Mouse (Mus musculus): ENCODE measurements at regions not wholly inside any gene's neighbourhood (a gene's known extent, or its start where the extent isn't known, plus 50 kb on each side); places are given as distances from the start of the nearest gene placed in this dataset.
A peak's percentile ranks its signal among the peaks of the same experiment; 100 is the strongest.

- DNase-seq = peak; percentile 17 to 26
These were observed 645.5 kb downstream of the Nedd1 start for GRCm38 (mm10) chr10:92076754-92077153.

GRCm38 (mm10) chr10:92075469-92075868, 646.8 kb downstream of the Nedd1 start:
- DNase-seq = peak; percentile 19 to 27

GRCm38 (mm10) chr10:92074698-92075394, 647.4 kb downstream of the Nedd1 start:
- peak; percentile 13 to 30 for DNase-seq

GRCm38 (mm10) chr10:92073873-92074390, 648.3 kb downstream of the Nedd1 start:
- no peak for DNase-seq

GRCm38 (mm10) chr10:92044783-92045182, 677.4 kb downstream of the Nedd1 start:
- DNase-seq = peak; percentile 40 to 64

GRCm38 (mm10) chr10:92036176-92036575, 686.0 kb downstream of the Nedd1 start:
- DNase-seq = peak; percentile 64 to 76

- no peak for DNase-seq
These were observed 692.0 kb downstream of the Nedd1 start for GRCm38 (mm10) chr10:92030221-92030620.

- no peak for DNase-seq
These were observed 698.0 kb downstream of the Nedd1 start for GRCm38 (mm10) chr10:92024203-92024602.

- DNase-seq = peak; percentile 58 to 62
These were observed 701.2 kb downstream of the Nedd1 start for GRCm38 (mm10) chr10:92021036-92021435.

- DNase-seq = peak in 1 of 2 experiments; percentile 36
These were observed 712.7 kb downstream of the Nedd1 start for GRCm38 (mm10) chr10:92009551-92009950.

- peak; percentile 90 to 96 for DNase-seq
These were observed 714.3 kb downstream of the Nedd1 start for GRCm38 (mm10) chr10:92007891-92008290.

- DNase-seq = peak in 1 of 2 experiments; percentile 17
These were observed 715.8 kb downstream of the Nedd1 start for GRCm38 (mm10) chr10:92006467-92006866.

GRCm38 (mm10) chr10:91991040-91991439, 731.2 kb downstream of the Nedd1 start:
- DNase-seq = peak; percentile 84 to 88

- no peak for DNase-seq
These were observed 733.9 kb downstream of the Nedd1 start for GRCm38 (mm10) chr10:91988364-91988763.

- no peak for DNase-seq
These were observed 742.4 kb downstream of the Nedd1 start for GRCm38 (mm10) chr10:91979841-91980240.

GRCm38 (mm10) chr10:91971951-91972350, 750.3 kb downstream of the Nedd1 start:
- DNase-seq = peak; percentile 56 to 63

GRCm38 (mm10) chr10:91967570-91968310, 754.5 kb downstream of the Nedd1 start:
- no peak for DNase-seq

GRCm38 (mm10) chr10:91959734-91960492, 762.3 kb downstream of the Nedd1 start:
- DNase-seq = no peak

- no peak for DNase-seq
These were observed 769.1 kb downstream of the Nedd1 start for GRCm38 (mm10) chr10:91953078-91953477.

- no peak for DNase-seq
These were observed 742.5 kb upstream of the Tmpo start for GRCm38 (mm10) chr10:91923626-91924025.

- DNase-seq = no peak
These were observed 708.7 kb upstream of the Tmpo start for GRCm38 (mm10) chr10:91889864-91890263.

GRCm38 (mm10) chr10:91888537-91888936, 707.4 kb upstream of the Tmpo start:
- DNase-seq = peak; percentile 86 to 92

- DNase-seq = peak; percentile 29 to 47
These were observed 702.0 kb upstream of the Tmpo start for GRCm38 (mm10) chr10:91883155-91883554.

Data from cerebellum, postnatal 10 days (tissue).